Mouse (Mus musculus): ENCODE measurements around the gene Psmb5. TPM values are rescaled to one million over a fixed set of nuclear protein-coding genes. Genes with fewer than 3 reads are reported as not detected.

The Psmb5 gene
- polyA plus RNA-seq, 1 experiment from 2014 or later = 335 TPM

- WGBS = 93% methylated on average over 3 of the region's 3 CpGs
- no peak overlapping the region for H3K9ac ChIP-seq (ENCODE audit: low read depth, low read length)
- H3K36me3 ChIP-seq (ENCODE audit: control insufficient read depth, insufficient read depth, low read length) = peaks cover 18% of the 10 kb centered on the region
Observed at GRCm38 (mm10) chr14:54594055-54594454, 23.8 kb downstream of the Psmb5 start.

GRCm38 (mm10) chr14:54592319-54592934, 25.4 kb downstream of the Psmb5 start:
- no peak overlapping the region for H3K4me3 ChIP-seq (ENCODE audit: low read depth, low read length)
- peak overlapping the region; percentile 39; the same call in 1 of the 2 replicates for H3K27ac ChIP-seq (replicated peaks; ENCODE audit: low read depth, low read length)
- no peaks in the 10 kb centered on the region for H3K27me3 ChIP-seq (replicated peaks; ENCODE audit: control insufficient read depth, insufficient read depth, low read length)
- 0 out of 2 replicates have a peak overlapping the region, but pooled peaks have one; percentile 14 for H3K9ac ChIP-seq (ENCODE audit: low read depth, low read length)
- no peak for ATAC-seq (ENCODE audit: low read depth)
- peaks cover 21% of the 10 kb centered on the region for H3K36me3 ChIP-seq (ENCODE audit: control insufficient read depth, insufficient read depth, low read length)
- no peaks in the 10 kb centered on the region for H3K4me1 ChIP-seq (ENCODE audit: control insufficient read depth, insufficient read depth, low read length)
- 68% methylated on average over 10 of the region's 10 CpGs for WGBS
- no peak for DNase-seq (ENCODE audit: low spot score)
- H3K4me2 ChIP-seq (ENCODE audit: low read depth, low read length) = no peak overlapping the region
- no peaks in the 10 kb centered on the region for H3K9me3 ChIP-seq (ENCODE audit: control insufficient read depth, low read length)

More at GRCm38 (mm10) chr14:54594055-54594454, 23.8 kb downstream of the Psmb5 start:
- no peak for ATAC-seq (ENCODE audit: low read depth)
- H3K27me3 ChIP-seq (replicated peaks; ENCODE audit: control insufficient read depth, insufficient read depth, low read length) = no peaks in the 10 kb centered on the region
- H3K4me1 ChIP-seq (ENCODE audit: control insufficient read depth, insufficient read depth, low read length) = no peaks in the 10 kb centered on the region
- H3K4me3 ChIP-seq (ENCODE audit: low read depth, low read length) = no peak overlapping the region
- H3K9me3 ChIP-seq (ENCODE audit: control insufficient read depth, low read length) = no peaks in the 10 kb centered on the region
- H3K27ac ChIP-seq (replicated peaks; ENCODE audit: low read depth, low read length) = no peak overlapping the region
- DNase-seq (ENCODE audit: low spot score) = no peak
- no peak overlapping the region for H3K4me2 ChIP-seq (ENCODE audit: low read depth, low read length)

GRCm38 (mm10) chr14:54591056-54591455, 26.8 kb downstream of the Psmb5 start:
- H3K9me3 ChIP-seq (ENCODE audit: control insufficient read depth, low read length) = no peaks in the 10 kb centered on the region
- no peak overlapping the region for H3K9ac ChIP-seq (ENCODE audit: low read depth, low read length)
- ATAC-seq (ENCODE audit: low read depth) = no peak
- DNase-seq (ENCODE audit: low spot score) = no peak
- H3K27me3 ChIP-seq (replicated peaks; ENCODE audit: control insufficient read depth, insufficient read depth, low read length) = no peaks in the 10 kb centered on the region
- 86% methylated on average over 16 of the region's 16 CpGs for WGBS
- H3K4me2 ChIP-seq (ENCODE audit: low read depth, low read length) = no peak overlapping the region
- H3K4me1 ChIP-seq (ENCODE audit: control insufficient read depth, insufficient read depth, low read length) = no peaks in the 10 kb centered on the region
- peaks cover 23% of the 10 kb centered on the region for H3K36me3 ChIP-seq (ENCODE audit: control insufficient read depth, insufficient read depth, low read length)
- no peak overlapping the region for H3K27ac ChIP-seq (replicated peaks; ENCODE audit: low read depth, low read length)
- no peak overlapping the region for H3K4me3 ChIP-seq (ENCODE audit: low read depth, low read length)

GRCm38 (mm10) chr14:54583681-54584338, 34.0 kb downstream of the Psmb5 start:
- no peak overlapping the region for H3K9ac ChIP-seq (ENCODE audit: low read depth, low read length)
- no peak overlapping the region for H3K4me3 ChIP-seq (ENCODE audit: low read depth, low read length)
- H3K4me1 ChIP-seq (ENCODE audit: control insufficient read depth, insufficient read depth, low read length) = no peaks in the 10 kb centered on the region
- DNase-seq (ENCODE audit: low spot score) (peak; percentile 66), ATAC-seq (ENCODE audit: low read depth) (peak; percentile 48; the same call in 1 of the 2 replicates)
- no peak overlapping the region for H3K4me2 ChIP-seq (ENCODE audit: low read depth, low read length)
- peaks cover 31% of the 10 kb centered on the region; the same call in 1 of the 2 replicates for H3K36me3 ChIP-seq (ENCODE audit: control insufficient read depth, insufficient read depth, low read length)
- H3K9me3 ChIP-seq (ENCODE audit: control insufficient read depth, low read length) = no peaks in the 10 kb centered on the region
- no peaks in the 10 kb centered on the region for H3K27me3 ChIP-seq (replicated peaks; ENCODE audit: control insufficient read depth, insufficient read depth, low read length)
- 40% methylated on average over 7 of the region's 7 CpGs for WGBS
- no peak overlapping the region for H3K27ac ChIP-seq (replicated peaks; ENCODE audit: low read depth, low read length)

- Histone ChIP-seq H3K9me3 (ENCODE audit: control insufficient read depth, low read length) (no peaks in the 10 kb centered on the region), H3K4me3 (ENCODE audit: low read depth, low read length) (no peak overlapping the region), H3K36me3 (ENCODE audit: control insufficient read depth, insufficient read depth, low read length) (peaks cover 29% of the 10 kb centered on the region; the same call in 1 of the 2 replicates), H3K4me1 (ENCODE audit: control insufficient read depth, insufficient read depth, low read length) (no peaks in the 10 kb centered on the region), H3K9ac (ENCODE audit: low read depth, low read length) (no peak overlapping the region), H3K4me2 (ENCODE audit: low read depth, low read length) (no peak overlapping the region), H3K27me3 (replicated peaks; ENCODE audit: control insufficient read depth, insufficient read depth, low read length) (no peaks in the 10 kb centered on the region), H3K27ac (replicated peaks; ENCODE audit: low read depth, low read length) (no peak overlapping the region)
- ATAC-seq (ENCODE audit: low read depth) = no peak
- no peak for DNase-seq (ENCODE audit: low spot score)
- WGBS = 88% methylated on average over 9 of the region's 9 CpGs
Observed at GRCm38 (mm10) chr14:54582536-54582935, 35.3 kb downstream of the Psmb5 start.

- WGBS = 72% methylated on average over 7 of the region's 7 CpGs
- no peak overlapping the region for H3K9ac ChIP-seq (ENCODE audit: low read depth, low read length)
- peaks cover 4% of the 10 kb centered on the region; the same call in 1 of the 2 replicates for H3K4me1 ChIP-seq (ENCODE audit: control insufficient read depth, insufficient read depth, low read length)
- no peak overlapping the region for H3K27ac ChIP-seq (replicated peaks; ENCODE audit: low read depth, low read length)
- no peak for ATAC-seq (ENCODE audit: low read depth)
- H3K9me3 ChIP-seq (ENCODE audit: control insufficient read depth, low read length) = no peaks in the 10 kb centered on the region
- H3K4me2 ChIP-seq (ENCODE audit: low read depth, low read length) = no peak overlapping the region
- DNase-seq (ENCODE audit: low spot score) = no peak
- H3K36me3 ChIP-seq (ENCODE audit: control insufficient read depth, insufficient read depth, low read length) = peaks cover 15% of the 10 kb centered on the region; the same call in 1 of the 2 replicates
- no peaks in the 10 kb centered on the region for H3K27me3 ChIP-seq (replicated peaks; ENCODE audit: control insufficient read depth, insufficient read depth, low read length)
- H3K4me3 ChIP-seq (ENCODE audit: low read depth, low read length) = no peak overlapping the region
Observed at GRCm38 (mm10) chr14:54579638-54580037, 38.2 kb downstream of the Psmb5 start.

GRCm38 (mm10) chr14:54578063-54578462, 39.8 kb downstream of the Psmb5 start:
- Histone ChIP-seq H3K9ac (ENCODE audit: low read depth, low read length) (peak overlapping the region; percentile 84), H3K36me3 (ENCODE audit: control insufficient read depth, insufficient read depth, low read length) (peaks cover 10% of the 10 kb centered on the region), H3K4me3 (ENCODE audit: low read depth, low read length) (peak overlapping the region; percentile 72), H3K4me1 (ENCODE audit: control insufficient read depth, insufficient read depth, low read length) (peaks cover 14% of the 10 kb centered on the region), H3K9me3 (ENCODE audit: control insufficient read depth, low read length) (no peaks in the 10 kb centered on the region), H3K27ac (replicated peaks; ENCODE audit: low read depth, low read length) (peak overlapping the region; percentile 95), H3K4me2 (ENCODE audit: low read depth, low read length) (peak overlapping the region; percentile 89), H3K27me3 (replicated peaks; ENCODE audit: control insufficient read depth, insufficient read depth, low read length) (no peaks in the 10 kb centered on the region)
- ATAC-seq (ENCODE audit: low read depth) (peak; percentile 28; the same call in 1 of the 2 replicates), DNase-seq (ENCODE audit: low spot score) (peak; percentile 85)
- under 1% methylated on average over 10 of the region's 10 CpGs for WGBS

GRCm38 (mm10) chr14:54577089-54577982, 40.5 kb downstream of the Psmb5 start, which contains the start of gene Ajuba:
Gene Ajuba (minus strand): TSS chr14:54577558.
- peak; percentile 97 for DNase-seq (ENCODE audit: low spot score)
- no peaks in the 10 kb centered on the region for H3K27me3 ChIP-seq (replicated peaks; ENCODE audit: control insufficient read depth, insufficient read depth, low read length)
- peak within 1 kb of the TSS; percentile 72 for H3K4me3 ChIP-seq (ENCODE audit: low read depth, low read length)
- peaks cover 12% of the 10 kb centered on the region for H3K36me3 ChIP-seq (ENCODE audit: control insufficient read depth, insufficient read depth, low read length)
- H3K4me2 ChIP-seq (ENCODE audit: low read depth, low read length) = peak within 1 kb of the TSS; percentile 89
- H3K9me3 ChIP-seq (ENCODE audit: control insufficient read depth, low read length) = no peaks in the 10 kb centered on the region
- peak within 1 kb of the TSS; percentile 84 for H3K9ac ChIP-seq (ENCODE audit: low read depth, low read length)
- peaks cover 22% of the 10 kb centered on the region for H3K4me1 ChIP-seq (ENCODE audit: control insufficient read depth, insufficient read depth, low read length)
- WGBS = under 1% methylated on average over 61 of the region's 66 CpGs
- peak; percentile 74 for ATAC-seq (ENCODE audit: low read depth)
- peak within 1 kb of the TSS; percentile 95 for H3K27ac ChIP-seq (replicated peaks; ENCODE audit: low read depth, low read length)

Data from embryonic facial prominence, embryonic 14.5 days (tissue).